Mouse (Mus musculus) gastrocnemius, postnatal 10 days (tissue): Measurements from ENCODE around the gene Gmcl1. TPM values are rescaled to one million over a fixed set of nuclear protein-coding genes. Genes with fewer than 3 reads are reported as not detected.

Experiments
- DNase-seq: peaks from one replicate; pipeline ENCODE4 v3.0.0; 2021; ENCODE audit warnings: mixed read lengths
- total RNA-seq, 2 experiments: library from RNA; stranded (reverse); gene quantifications; 2 replicates each; pipeline ENCODE4 v1.2.3; 2021

Gene Gmcl1
- total RNA-seq, 2 experiments from 2014 or later, result 3.9 to 5.8 TPM

GRCm38 (mm10) chr6:86665076-86665475 lies 68.1 kb downstream of the Gmcl1 start:
- no peak for DNase-seq

GRCm38 (mm10) chr6:86660161-86660877 lies 72.9 kb downstream of the Gmcl1 start:
- DNase-seq, result no peak

GRCm38 (mm10) chr6:86658501-86658900 lies 74.7 kb downstream of the Gmcl1 start:
- no peak for DNase-seq

- DNase-seq, result no peak
Measured at GRCm38 (mm10) chr6:86654270-86654916, 78.8 kb downstream of the Gmcl1 start.

GRCm38 (mm10) chr6:86653026-86653425 lies 80.2 kb downstream of the Gmcl1 start:
- no peak for DNase-seq

- no peak for DNase-seq
Measured at GRCm38 (mm10) chr6:86646143-86646542, 87.0 kb downstream of the Gmcl1 start.

- DNase-seq, result no peak
Measured at GRCm38 (mm10) chr6:86645551-86645950, 87.6 kb downstream of the Gmcl1 start.

GRCm38 (mm10) chr6:86644775-86645400 lies 88.3 kb downstream of the Gmcl1 start:
- DNase-seq, result no peak

Other genes with a start within 250 kb of the Gmcl1 start
- 100 to 1,000 TPM; 167 to 185 TPM for gene Pcbp1, start 207.1 kb downstream of the Gmcl1 start, total RNA-seq
- gene Asprv1, start 105.2 kb downstream of the Gmcl1 start, total RNA-seq, result under 1 TPM in 1 of 2 experiments, not detected in 1; 0.27 TPM
- 1 to 10 TPM; 4.4 to 6.2 TPM for gene Mxd1, start 64.2 kb downstream of the Gmcl1 start, total RNA-seq
- 10 to 100 TPM; 82.4 to 88.3 TPM for gene Snrnp27, start 48.9 kb downstream of the Gmcl1 start, total RNA-seq
- gene Anxa4, start 60.2 kb upstream of the Gmcl1 start, total RNA-seq, result 10 to 100 TPM; 26.8 to 31.3 TPM
- gene Aak1, start 116.1 kb upstream of the Gmcl1 start, total RNA-seq, result 10 to 100 TPM; 35.7 to 45.3 TPM